Mouse (Mus musculus): ENCODE data around the gene Cda. TPM values are rescaled to one million over a fixed set of nuclear protein-coding genes. Genes with fewer than 3 reads are reported as not detected.

Gene Cda
- polyA plus RNA-seq, 1 experiment from 2014 or later, result 7.3 TPM

- Histone ChIP-seq H3K36me3 (ENCODE audit: control insufficient read depth, insufficient read depth) (0 out of 2 replicates have a peak, but pooled peaks cover 4% of the 10 kb centered on the region), H3K9ac (ENCODE audit: low read length) (peak overlapping the region; percentile 18; the same call in 1 of the 2 replicates), H3K27ac (ENCODE audit: low read length) (peak overlapping the region; percentile 98), H3K9me3 (replicated peaks; ENCODE audit: control insufficient read depth, low read length) (no peaks in the 10 kb centered on the region; the same call in 1 of the 2 replicates), H3K4me1 (ENCODE audit: control insufficient read depth, insufficient read depth, low read length) (peaks cover 39% of the 10 kb centered on the region), H3K4me2 (ENCODE audit: low read depth, low read length) (peak overlapping the region; percentile 49), H3K27me3 (ENCODE audit: control insufficient read depth, insufficient read depth, low read length) (no peaks in the 10 kb centered on the region), H3K4me3 (ENCODE audit: low read length) (no peak overlapping the region)
- 32% methylated on average over 4 of the region's 4 CpGs for WGBS
- ATAC-seq (replicated peaks; ENCODE audit: extremely low read depth, insufficient read depth, low FRiP score), result no peak
Measured at GRCm38 (mm10) chr4:138323753-138324152, 44.0 kb downstream of the Cda start.

GRCm38 (mm10) chr4:138322692-138323091 is 45.1 kb downstream of the Cda start:
- Histone ChIP-seq H3K4me2 (ENCODE audit: low read depth, low read length) (no peak overlapping the region), H3K27ac (ENCODE audit: low read length) (peak overlapping the region; percentile 98; the same call in 1 of the 2 replicates), H3K9me3 (replicated peaks; ENCODE audit: control insufficient read depth, low read length) (no peaks in the 10 kb centered on the region), H3K4me3 (ENCODE audit: low read length) (no peak overlapping the region), H3K27me3 (ENCODE audit: control insufficient read depth, insufficient read depth, low read length) (no peaks in the 10 kb centered on the region), H3K4me1 (ENCODE audit: control insufficient read depth, insufficient read depth, low read length) (peaks cover 39% of the 10 kb centered on the region), H3K9ac (ENCODE audit: low read length) (no peak overlapping the region), H3K36me3 (ENCODE audit: control insufficient read depth, insufficient read depth) (peaks cover 4% of the 10 kb centered on the region; the same call in 1 of the 2 replicates)
- 50% methylated on average over 4 of the region's 4 CpGs for WGBS
- ATAC-seq (replicated peaks; ENCODE audit: extremely low read depth, insufficient read depth, low FRiP score), result no peak

- Histone ChIP-seq H3K9ac (ENCODE audit: low read length) (no peak overlapping the region), H3K9me3 (replicated peaks; ENCODE audit: control insufficient read depth, low read length) (0 out of 2 replicates have a peak, but pooled peaks cover 3% of the 10 kb centered on the region), H3K4me1 (ENCODE audit: control insufficient read depth, insufficient read depth, low read length) (peaks cover 37% of the 10 kb centered on the region), H3K27ac (ENCODE audit: low read length) (no peak overlapping the region), H3K4me2 (ENCODE audit: low read depth, low read length) (no peak overlapping the region), H3K4me3 (ENCODE audit: low read length) (no peak overlapping the region), H3K27me3 (ENCODE audit: control insufficient read depth, insufficient read depth, low read length) (no peaks in the 10 kb centered on the region), H3K36me3 (ENCODE audit: control insufficient read depth, insufficient read depth) (peaks cover 11% of the 10 kb centered on the region)
- WGBS, result 72% methylated on average over 7 of the region's 7 CpGs
- ATAC-seq (replicated peaks; ENCODE audit: extremely low read depth, insufficient read depth, low FRiP score), result no peak
Measured at GRCm38 (mm10) chr4:138321488-138321887, 46.3 kb downstream of the Cda start.

- ATAC-seq (replicated peaks; ENCODE audit: extremely low read depth, insufficient read depth, low FRiP score), result no peak
- no peaks in the 10 kb centered on the region for H3K27me3 ChIP-seq (ENCODE audit: control insufficient read depth, insufficient read depth, low read length)
- no peak overlapping the region for H3K4me3 ChIP-seq (ENCODE audit: low read length)
- peaks cover 35% of the 10 kb centered on the region for H3K4me1 ChIP-seq (ENCODE audit: control insufficient read depth, insufficient read depth, low read length)
- H3K9ac ChIP-seq (ENCODE audit: low read length), result no peak overlapping the region
- 55% methylated on average over 11 of the region's 11 CpGs for WGBS
- no peak overlapping the region for H3K27ac ChIP-seq (ENCODE audit: low read length)
- H3K36me3 ChIP-seq (ENCODE audit: control insufficient read depth, insufficient read depth), result peaks cover 14% of the 10 kb centered on the region
- H3K4me2 ChIP-seq (ENCODE audit: low read depth, low read length), result no peak overlapping the region
- H3K9me3 ChIP-seq (replicated peaks; ENCODE audit: control insufficient read depth, low read length), result 0 out of 2 replicates have a peak, but pooled peaks cover 4% of the 10 kb centered on the region
Measured at GRCm38 (mm10) chr4:138320711-138321110, 47.1 kb downstream of the Cda start.

GRCm38 (mm10) chr4:138319508-138319907 is 48.3 kb downstream of the Cda start:
- WGBS, result 34% methylated on average over 10 of the region's 10 CpGs
- H3K9me3 ChIP-seq (replicated peaks; ENCODE audit: control insufficient read depth, low read length), result 0 out of 2 replicates have a peak, but pooled peaks cover 4% of the 10 kb centered on the region
- no peak overlapping the region for H3K4me2 ChIP-seq (ENCODE audit: low read depth, low read length)
- no peaks in the 10 kb centered on the region for H3K27me3 ChIP-seq (ENCODE audit: control insufficient read depth, insufficient read depth, low read length)
- no peak overlapping the region for H3K9ac ChIP-seq (ENCODE audit: low read length)
- no peak overlapping the region for H3K4me3 ChIP-seq (ENCODE audit: low read length)
- H3K27ac ChIP-seq (ENCODE audit: low read length), result no peak overlapping the region
- no peak for ATAC-seq (replicated peaks; ENCODE audit: extremely low read depth, insufficient read depth, low FRiP score)
- peaks cover 33% of the 10 kb centered on the region for H3K4me1 ChIP-seq (ENCODE audit: control insufficient read depth, insufficient read depth, low read length)
- peaks cover 16% of the 10 kb centered on the region for H3K36me3 ChIP-seq (ENCODE audit: control insufficient read depth, insufficient read depth)

- H3K9ac ChIP-seq (ENCODE audit: low read length), result no peak overlapping the region
- H3K27ac ChIP-seq (ENCODE audit: low read length), result no peak overlapping the region
- H3K4me2 ChIP-seq (ENCODE audit: low read depth, low read length), result no peak overlapping the region
- peaks cover 25% of the 10 kb centered on the region for H3K4me1 ChIP-seq (ENCODE audit: control insufficient read depth, insufficient read depth, low read length)
- H3K27me3 ChIP-seq (ENCODE audit: control insufficient read depth, insufficient read depth, low read length), result no peaks in the 10 kb centered on the region
- H3K4me3 ChIP-seq (ENCODE audit: low read length), result no peak overlapping the region
- whole genome bisulfite sequencing, result 50% methylated on average over 6 of the region's 6 CpGs
- 0 out of 2 replicates have a peak, but pooled peaks cover 4% of the 10 kb centered on the region for H3K9me3 ChIP-seq (replicated peaks; ENCODE audit: control insufficient read depth, low read length)
- no peak for ATAC-seq (replicated peaks; ENCODE audit: extremely low read depth, insufficient read depth, low FRiP score)
- peaks cover 24% of the 10 kb centered on the region for H3K36me3 ChIP-seq (ENCODE audit: control insufficient read depth, insufficient read depth)
Measured at GRCm38 (mm10) chr4:138318509-138319266, 49.1 kb downstream of the Cda start.

- ATAC-seq (replicated peaks; ENCODE audit: extremely low read depth, insufficient read depth, low FRiP score), result no peak
- WGBS, result 89% methylated on average over 6 of the region's 6 CpGs
- Histone ChIP-seq H3K27ac (ENCODE audit: low read length) (no peak overlapping the region), H3K9ac (ENCODE audit: low read length) (no peak overlapping the region), H3K4me2 (ENCODE audit: low read depth, low read length) (no peak overlapping the region), H3K9me3 (replicated peaks; ENCODE audit: control insufficient read depth, low read length) (0 out of 2 replicates have a peak, but pooled peaks cover 4% of the 10 kb centered on the region), H3K4me3 (ENCODE audit: low read length) (no peak overlapping the region), H3K36me3 (ENCODE audit: control insufficient read depth, insufficient read depth) (peaks cover 43% of the 10 kb centered on the region), H3K27me3 (ENCODE audit: control insufficient read depth, insufficient read depth, low read length) (no peaks in the 10 kb centered on the region), H3K4me1 (ENCODE audit: control insufficient read depth, insufficient read depth, low read length) (peaks cover 5% of the 10 kb centered on the region)
Measured at GRCm38 (mm10) chr4:138316369-138316768, 51.4 kb downstream of the Cda start.

- Histone ChIP-seq H3K4me3 (ENCODE audit: low read length) (no peak overlapping the region), H3K27me3 (ENCODE audit: control insufficient read depth, insufficient read depth, low read length) (no peaks in the 10 kb centered on the region), H3K9me3 (replicated peaks; ENCODE audit: control insufficient read depth, low read length) (0 out of 2 replicates have a peak, but pooled peaks cover 4% of the 10 kb centered on the region), H3K27ac (ENCODE audit: low read length) (no peak overlapping the region), H3K9ac (ENCODE audit: low read length) (no peak overlapping the region), H3K4me1 (ENCODE audit: control insufficient read depth, insufficient read depth, low read length) (peaks cover 2% of the 10 kb centered on the region), H3K4me2 (ENCODE audit: low read depth, low read length) (no peak overlapping the region), H3K36me3 (ENCODE audit: control insufficient read depth, insufficient read depth) (peaks cover 48% of the 10 kb centered on the region)
- WGBS, result 72% methylated on average over 9 of the region's 9 CpGs
- ATAC-seq (replicated peaks; ENCODE audit: extremely low read depth, insufficient read depth, low FRiP score), result no peak
Measured at GRCm38 (mm10) chr4:138315781-138316180, 52.0 kb downstream of the Cda start.

GRCm38 (mm10) chr4:138313795-138314194 is 54.0 kb downstream of the Cda start:
- 88% methylated on average over 4 of the region's 4 CpGs for WGBS

More at GRCm38 (mm10) chr4:138313795-138314194, 54.0 kb downstream of the Cda start:
- no peak for ATAC-seq (replicated peaks; ENCODE audit: extremely low read depth, insufficient read depth, low FRiP score)
- Histone ChIP-seq H3K4me1 (ENCODE audit: control insufficient read depth, insufficient read depth, low read length) (no peaks in the 10 kb centered on the region), H3K9me3 (replicated peaks; ENCODE audit: control insufficient read depth, low read length) (0 out of 2 replicates have a peak, but pooled peaks cover 4% of the 10 kb centered on the region), H3K4me2 (ENCODE audit: low read depth, low read length) (no peak overlapping the region), H3K4me3 (ENCODE audit: low read length) (no peak overlapping the region), H3K9ac (ENCODE audit: low read length) (no peak overlapping the region), H3K27ac (ENCODE audit: low read length) (no peak overlapping the region), H3K27me3 (ENCODE audit: control insufficient read depth, insufficient read depth, low read length) (no peaks in the 10 kb centered on the region), H3K36me3 (ENCODE audit: control insufficient read depth, insufficient read depth) (peaks cover 58% of the 10 kb centered on the region)
